Mouse (Mus musculus) myocyte (in vitro differentiated cells): Measurements from ENCODE around the gene Klb.

Source experiments
- MAX ChIP-seq: IDR thresholded peaks from one replicate; pipeline ENCODE4 v1.6.1; 2011; ENCODE audit warnings: low read depth, mild to moderate bottlenecking, control low read depth
- MYOD1 ChIP-seq, 3 experiments: IDR thresholded peaks; one replicate each; pipeline ENCODE4 v1.6.1; 2011; ENCODE audit warnings: control low read depth in 2 of 3, low read depth in 2 of 3, mild to moderate bottlenecking in 2 of 3, moderate library complexity in 1 of 3; ENCODE audit not compliant: insufficient read length in 2 of 3, control insufficient read depth in 1 of 3
- POLR2A ChIP-seq: IDR thresholded peaks from one replicate; pipeline ENCODE4 v1.6.1; 2011; ENCODE audit warnings: low read depth, mild to moderate bottlenecking, control low read depth, moderate library complexity; ENCODE audit not compliant: insufficient read length
- POLR2AphosphoS2 ChIP-seq: IDR thresholded peaks from one replicate; pipeline ENCODE4 v1.6.1; 2011; ENCODE audit warnings: low read depth, control low read depth; ENCODE audit not compliant: insufficient read length

DNA sequence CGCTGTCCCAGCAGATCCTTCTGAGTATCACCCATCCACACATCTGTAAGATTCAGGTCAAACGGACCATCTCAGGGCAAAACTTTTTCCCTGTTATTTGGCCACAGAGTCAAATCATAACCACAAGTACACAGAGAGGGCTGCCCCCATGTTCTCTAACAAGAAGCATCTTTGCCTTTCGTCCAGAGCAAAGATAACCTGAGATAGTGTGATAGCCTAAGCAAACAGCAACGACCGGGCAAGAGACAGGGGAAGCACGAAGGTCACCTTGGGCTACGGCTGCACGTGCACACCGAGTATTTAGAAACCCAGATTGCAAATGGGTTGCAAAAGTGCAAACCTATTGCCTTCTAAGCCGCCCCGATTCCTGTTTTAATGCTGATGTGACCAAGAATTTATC, 19.7 kb downstream of the Klb start:
- TF ChIP-seq MYOD1 (IDR thresholded peaks at IDR 0.05; ENCODE audit: control insufficient read depth in 1 of 3, insufficient read length in 2 of 3, low read depth in 2 of 3) (no peak), POLR2A (no peak), MAX (no peak), POLR2AphosphoS2 (no peak)
